Mouse (Mus musculus): Measurements from ENCODE around the gene Actg1.

Actg1 gene

GRCm38 (mm10) chr11:120344310-120344920, 3.9 kb downstream of the Actg1 start:
- DNase-seq: no peak

GRCm38 (mm10) chr11:120343519-120344309, 4.6 kb downstream of the Actg1 start:
- DNase-seq: no peak

- DNase-seq: no peak
These were observed 5.6 kb downstream of the Actg1 start for GRCm38 (mm10) chr11:120342656-120343160.

GRCm38 (mm10) chr11:120341661-120342060, 6.7 kb downstream of the Actg1 start:
- DNase-seq: no peak

GRCm38 (mm10) chr11:120339978-120340513, 8.3 kb downstream of the Actg1 start:
- no peak for DNase-seq

- no peak for DNase-seq
These were observed 9.6 kb downstream of the Actg1 start for GRCm38 (mm10) chr11:120338786-120339185.

GRCm38 (mm10) chr11:120337447-120337846, 10.9 kb downstream of the Actg1 start:
- no peak for DNase-seq

- DNase-seq: no peak
These were observed 12.8 kb downstream of the Actg1 start for GRCm38 (mm10) chr11:120335431-120336021.

GRCm38 (mm10) chr11:120320156-120320555, 28.2 kb downstream of the Actg1 start:
- DNase-seq: no peak

GRCm38 (mm10) chr11:120319310-120319709, 29.0 kb downstream of the Actg1 start:
- no peak for DNase-seq

- no peak for DNase-seq
These were observed 30.9 kb downstream of the Actg1 start for GRCm38 (mm10) chr11:120317456-120317855.

- DNase-seq: peak; percentile 49
These were observed 31.6 kb downstream of the Actg1 start for GRCm38 (mm10) chr11:120316690-120317254.

GRCm38 (mm10) chr11:120315832-120316689, 32.3 kb downstream of the Actg1 start:
- DNase-seq: peak; percentile 96

GRCm38 (mm10) chr11:120315416-120315761, 33.0 kb downstream of the Actg1 start:
- no peak for DNase-seq

GRCm38 (mm10) chr11:120314721-120315415, 33.5 kb downstream of the Actg1 start:
- DNase-seq: no peak

GRCm38 (mm10) chr11:120313906-120314685, 34.2 kb downstream of the Actg1 start:
- no peak for DNase-seq

GRCm38 (mm10) chr11:120312069-120312468, 36.3 kb downstream of the Actg1 start:
- no peak for DNase-seq

- peak; percentile 71 for DNase-seq
These were observed 36.8 kb downstream of the Actg1 start for GRCm38 (mm10) chr11:120311561-120311960.

GRCm38 (mm10) chr11:120310813-120311312, 37.5 kb downstream of the Actg1 start:
- DNase-seq: peak; percentile 95

Measured in lung, postnatal 36 days (tissue).